Mouse (Mus musculus) lung, embryonic 15.5 days (tissue): Measurements from ENCODE around the gene Wtap. TPM values are rescaled to one million over a fixed set of nuclear protein-coding genes. Genes with fewer than 3 reads are reported as not detected.
"Not testable (repeated sequence)": the region's sequence is repeated elsewhere in the genome, so short reads cannot be mapped to it uniquely, and the experiment has no call there.

Experiments used
- ATAC-seq: fragments of 200-750 bp; cut with Nextera tagmentation; 2 replicates; pipeline ENCODE4 v1.8.0; 2017; ENCODE audit warnings: moderate number of reproducible peaks, borderline replicate concordance; ENCODE audit not compliant: low FRiP score, low TSS enrichment; ENCODE audit errors: extremely low read depth
- H3K27ac ChIP-seq: fragments of 300-500 bp; sonication (generic); 2 replicates; pipeline ENCODE4 v1.5.1; 2015; ENCODE audit warnings: moderate library complexity, mild to moderate bottlenecking, inconsistent platforms
- H3K27me3 ChIP-seq: fragments of 300-500 bp; sonication (generic); 2 replicates; pipeline ENCODE4 v1.6.1; 2015; ENCODE audit warnings: inconsistent platforms
- H3K36me3 ChIP-seq: fragments of 300-500 bp; sonication (generic); 2 replicates; pipeline ENCODE4 v1.6.1; 2015; ENCODE audit warnings: inconsistent platforms
- H3K4me1 ChIP-seq: fragments of 300-500 bp; sonication (generic); 2 replicates; pipeline ENCODE4 v1.6.1; 2015; ENCODE audit warnings: inconsistent platforms
- H3K4me2 ChIP-seq: fragments of 300-500 bp; sonication (generic); 2 replicates; pipeline ENCODE4 v1.6.1; 2015; ENCODE audit warnings: inconsistent platforms, mild to moderate bottlenecking, moderate library complexity
- H3K4me3 ChIP-seq: fragments of 300-500 bp; sonication (generic); 2 replicates; pipeline ENCODE4 v1.5.1; 2015; ENCODE audit warnings: mild to moderate bottlenecking, inconsistent platforms
- H3K9ac ChIP-seq: fragments of 300-500 bp; sonication (generic); 2 replicates; pipeline ENCODE4 v1.6.1; 2015; ENCODE audit warnings: inconsistent platforms
- H3K9me3 ChIP-seq: fragments of 300-500 bp; sonication (generic); 2 replicates; pipeline ENCODE4 v1.6.1; 2016; ENCODE audit warnings: inconsistent platforms
- WGBS: fragments of 180-500 bp; shearing (Covaris S2); methylation state at CpG from one replicate; pipeline ENCODE4 v1.1.7; 2015; 5-methylcytosine and 5-hydroxymethylcytosine counted together
- polyA plus RNA-seq: library from polyadenylated mRNA; unstranded; fragments of >200 nt; fragmentation: Nextera tagmentation; extraction: Ambion mirVana; gene quantifications from 2 replicates; pipeline ENCODE4 v1.2.1, GENCODE M21; 2015

The Wtap gene
- polyA plus RNA-seq, 1 experiment from 2014 or later: 115 TPM

- peak; percentile 97 for ATAC-seq
- WGBS: 0% methylated on average over 41 of the region's 42 CpGs
- Histone ChIP-seq H3K4me3 (peak within 1 kb of the TSS; percentile 79), H3K9ac (peak within 1 kb of the TSS; percentile 57), H3K4me2 (peak within 1 kb of the TSS; percentile 71), H3K27me3 (no peaks in the 10 kb centered on the region), H3K4me1 (peaks cover 9% of the 10 kb centered on the region; the same call in 1 of the 2 replicates), H3K9me3 (no peaks in the 10 kb centered on the region), H3K27ac (peak within 1 kb of the TSS; percentile 87), H3K36me3 (no peaks in the 10 kb centered on the region)
Observed at GRCm38 (mm10) chr17:12960331-12960873, 33.6 kb downstream of the Wtap start, which contains the start of gene Acat2. Acat2 (minus strand) TSS chr17:12960747.

- not testable (repeated sequence) for H3K4me3 ChIP-seq, H3K9me3 ChIP-seq, ATAC-seq, H3K27ac ChIP-seq, H3K27me3 ChIP-seq, H3K9ac ChIP-seq, H3K4me1 ChIP-seq, H3K36me3 ChIP-seq
- WGBS: 18% methylated on average over 2 of the region's 2 CpGs
- H3K4me2 ChIP-seq: peak overlapping the region; percentile 31; the same call in 1 of the 2 replicates
Observed at GRCm38 (mm10) chr17:12959377-12959776, 34.6 kb downstream of the Wtap start.

GRCm38 (mm10) chr17:12956664-12957063, 37.3 kb downstream of the Wtap start:
- H3K4me2 ChIP-seq: no peak overlapping the region
- no peak for ATAC-seq

DNA sequence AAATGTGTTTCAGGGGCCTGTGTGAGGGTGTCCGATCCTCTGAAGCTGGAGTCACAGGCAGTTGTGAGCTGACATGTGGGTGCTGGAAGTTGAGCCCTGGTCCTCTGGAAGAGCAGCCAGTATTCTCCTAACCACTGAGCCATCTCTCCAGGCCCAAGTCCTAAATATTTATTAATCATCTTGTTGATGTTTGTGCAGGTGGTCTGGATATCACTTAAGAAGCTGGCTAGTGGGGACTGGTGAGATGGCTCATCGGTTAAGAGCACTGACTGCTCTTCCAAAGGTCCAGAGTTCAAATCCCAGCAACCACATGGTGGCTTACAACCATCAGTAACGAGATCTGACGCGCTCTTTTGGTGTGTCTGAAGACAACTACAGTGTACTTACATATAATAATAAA, 44.3 kb downstream of the Wtap start:
- Histone ChIP-seq H3K9ac (no peak overlapping the region), H3K36me3 (peaks cover 50% of the 10 kb centered on the region), H3K4me2 (no peak overlapping the region), H3K4me1 (no peaks in the 10 kb centered on the region), H3K9me3 (no peaks in the 10 kb centered on the region), H3K4me3 (no peak overlapping the region), H3K27ac (no peak overlapping the region), H3K27me3 (no peaks in the 10 kb centered on the region)
- 90% methylated on average over 5 of the region's 5 CpGs for WGBS
- no peak for ATAC-seq

More at GRCm38 (mm10) chr17:12956664-12957063, 37.3 kb downstream of the Wtap start:
- WGBS: 87% methylated on average over 8 of the region's 8 CpGs
- H3K27me3 ChIP-seq: no peaks in the 10 kb centered on the region
- no peak overlapping the region for H3K9ac ChIP-seq
- H3K9me3 ChIP-seq: no peaks in the 10 kb centered on the region
- peaks cover 8% of the 10 kb centered on the region for H3K36me3 ChIP-seq
- no peak overlapping the region for H3K4me3 ChIP-seq
- peaks cover 9% of the 10 kb centered on the region; the same call in 1 of the 2 replicates for H3K4me1 ChIP-seq
- no peak overlapping the region for H3K27ac ChIP-seq

DNA sequence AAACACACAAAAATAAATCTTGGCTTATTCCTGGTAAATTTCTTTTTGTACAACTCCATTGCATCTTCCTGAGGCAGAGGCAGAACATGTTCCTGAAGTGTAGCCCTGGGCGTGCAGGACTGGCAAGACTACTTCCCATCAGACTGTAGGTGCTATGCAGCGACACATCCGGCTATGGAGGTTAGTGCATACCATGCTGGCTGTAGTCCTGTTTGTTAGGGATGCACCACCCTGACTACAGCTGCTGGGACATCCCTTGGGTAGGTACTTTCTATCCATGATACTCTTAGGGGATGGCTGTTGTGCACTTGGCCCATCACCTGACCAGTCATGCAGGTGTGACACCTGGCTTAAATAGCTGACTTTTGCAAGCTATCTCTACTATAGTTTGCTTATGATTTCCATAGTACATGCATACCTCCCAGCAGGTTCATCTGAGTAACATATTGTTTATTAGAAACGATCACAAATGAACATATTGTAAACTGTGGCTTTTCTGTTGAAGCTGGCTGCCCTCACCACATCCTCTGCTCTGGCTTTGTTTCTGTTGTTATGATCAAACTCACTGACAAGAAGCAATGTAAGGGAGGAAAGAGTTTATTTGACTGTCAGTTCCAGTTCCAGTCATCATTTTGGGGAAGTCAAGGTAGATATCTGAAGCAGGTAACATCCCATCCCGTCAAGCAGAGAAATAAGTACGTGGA, 51.4 kb downstream of the Wtap start:
- H3K36me3 ChIP-seq: peaks cover 27% of the 10 kb centered on the region

DNA sequence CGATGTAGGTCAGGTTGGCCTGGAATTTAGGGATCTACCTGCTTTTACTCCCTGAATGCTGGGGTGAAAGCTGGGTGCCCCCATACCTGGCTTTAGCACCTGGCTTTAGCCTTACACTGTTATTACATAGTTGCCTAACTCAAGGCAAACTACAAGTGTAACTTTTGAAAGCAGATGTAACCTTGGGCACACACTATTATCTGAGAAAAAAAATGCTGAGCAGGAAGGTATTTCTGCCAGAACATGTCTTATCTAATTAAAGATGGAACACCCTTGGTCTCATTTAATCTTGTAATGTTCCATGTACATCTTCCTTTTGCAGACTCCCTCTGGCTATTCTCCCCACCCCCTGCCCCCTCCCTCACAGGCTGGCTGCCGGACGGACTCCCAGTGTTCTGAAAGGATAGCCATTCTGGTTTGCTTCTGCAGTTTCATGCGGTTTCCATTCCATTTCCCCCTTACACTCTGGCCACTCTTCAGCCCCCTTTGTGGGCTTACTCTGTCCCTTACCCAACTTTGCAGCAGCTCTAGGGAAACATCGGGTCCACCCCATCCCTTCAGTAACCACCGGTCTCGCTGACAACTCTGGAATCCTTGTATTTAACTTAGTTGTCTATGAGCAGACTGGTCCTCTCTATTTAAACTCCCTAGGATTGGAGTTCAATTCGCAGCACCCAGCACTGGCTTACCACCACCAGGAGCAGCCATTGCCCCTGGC, 52.3 kb downstream of the Wtap start:
- H3K9me3 ChIP-seq: no peaks in the 10 kb centered on the region
- no peaks in the 10 kb centered on the region for H3K27me3 ChIP-seq
- no peak overlapping the region for H3K9ac ChIP-seq
- WGBS: 76% methylated on average over 8 of the region's 8 CpGs
- peaks cover 24% of the 10 kb centered on the region for H3K36me3 ChIP-seq
- H3K4me2 ChIP-seq: no peak overlapping the region
- no peak overlapping the region for H3K4me3 ChIP-seq
- peaks cover 6% of the 10 kb centered on the region for H3K4me1 ChIP-seq
- no peak overlapping the region for H3K27ac ChIP-seq
- no peak for ATAC-seq

More for the DNA sequence above, 51.4 kb downstream of the Wtap start:
- WGBS: 86% methylated on average over 6 of the region's 6 CpGs
- Histone ChIP-seq H3K9ac (no peak overlapping the region), H3K9me3 (no peaks in the 10 kb centered on the region), H3K27me3 (no peaks in the 10 kb centered on the region), H3K4me3 (no peak overlapping the region), H3K27ac (no peak overlapping the region), H3K4me1 (peaks cover 6% of the 10 kb centered on the region), H3K4me2 (no peak overlapping the region)
- ATAC-seq: no peak

GRCm38 (mm10) chr17:12940151-12940805, 53.7 kb downstream of the Wtap start, which contains the start of gene Acat3:
Acat3 (minus strand) TSS chr17:12940600.
- Histone ChIP-seq H3K4me2 (peak within 1 kb of the TSS; percentile 62), H3K27ac (no peak within 1 kb of the TSS), H3K9me3 (no peaks in the 10 kb centered on the region), H3K27me3 (no peaks in the 10 kb centered on the region), H3K4me3 (peak within 1 kb of the TSS; percentile 33), H3K36me3 (peaks cover 15% of the 10 kb centered on the region; the same call in 1 of the 2 replicates), H3K9ac (no peak within 1 kb of the TSS), H3K4me1 (peaks cover 6% of the 10 kb centered on the region)
- ATAC-seq: peak; percentile 78; the same call in 1 of the 2 replicates
- 11% methylated on average over 27 of the region's 27 CpGs for WGBS

DNA sequence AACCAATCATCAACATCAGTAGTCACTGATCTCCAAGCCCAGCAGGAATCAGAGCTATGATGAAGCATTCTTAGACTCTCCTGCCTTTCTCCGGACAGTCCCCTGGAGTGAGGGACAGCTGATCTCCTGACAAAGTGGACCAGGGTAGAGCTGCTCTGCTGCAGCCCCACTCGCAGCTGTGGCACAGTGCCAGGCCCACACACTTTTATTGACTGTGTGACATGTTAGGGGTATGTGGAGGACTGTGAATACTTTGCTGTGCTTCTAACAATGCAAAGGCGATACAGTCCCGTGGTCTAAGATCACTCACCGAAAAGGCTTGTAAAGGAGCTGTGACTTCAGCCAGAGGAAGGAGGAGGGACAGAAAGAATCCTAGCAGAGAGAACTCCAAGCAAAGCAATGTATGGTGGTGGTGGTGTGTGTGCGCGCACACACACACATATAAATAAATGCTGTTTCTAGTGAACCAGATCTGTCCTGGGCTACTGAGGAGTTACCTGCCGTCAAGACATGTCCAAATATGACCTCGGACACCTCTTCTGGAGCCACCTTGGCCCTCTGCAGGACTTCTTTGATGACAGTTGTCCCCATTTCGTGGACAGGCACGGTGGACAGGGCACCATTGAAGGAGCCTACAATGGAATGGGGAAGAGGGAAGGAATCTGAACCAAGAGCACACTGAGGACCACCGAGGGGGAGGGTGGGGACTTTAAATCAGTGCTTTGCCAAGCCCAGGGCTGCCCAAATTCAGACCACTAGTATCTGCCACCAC, 54.4 kb downstream of the Wtap start:
- not testable (repeated sequence) for H3K27ac ChIP-seq, H3K4me1 ChIP-seq, H3K9me3 ChIP-seq, H3K27me3 ChIP-seq, H3K9ac ChIP-seq, H3K36me3 ChIP-seq
- 36% methylated on average over 2 of the region's 12 CpGs for WGBS
- peak; percentile 32; the same call in 1 of the 2 replicates for ATAC-seq
- Histone ChIP-seq H3K4me3 (peak overlapping the region; percentile 33), H3K4me2 (peak overlapping the region; percentile 62)

DNA sequence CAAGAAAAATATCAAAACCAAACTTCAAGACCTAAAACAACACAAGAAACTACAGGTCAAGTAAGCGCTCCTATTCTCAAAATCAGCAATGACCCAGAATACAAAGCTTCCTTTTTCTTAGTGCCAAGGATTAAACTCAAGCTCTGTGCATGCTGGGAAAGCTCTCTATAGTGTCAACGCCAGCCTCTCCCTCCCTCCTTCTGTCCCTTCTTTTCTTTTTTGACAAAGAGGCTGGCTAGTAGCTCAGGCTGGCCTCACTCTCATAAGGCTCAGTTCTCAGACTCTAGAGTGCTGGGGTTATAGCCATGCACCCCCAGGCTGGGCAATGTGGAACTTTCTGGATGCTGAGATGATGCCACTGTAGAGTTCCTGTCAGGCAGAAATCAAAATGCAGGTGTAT, 55.9 kb downstream of the Wtap start:
- Histone ChIP-seq H3K27ac (no peak overlapping the region), H3K4me2 (no peak overlapping the region), H3K4me1 (peaks cover 6% of the 10 kb centered on the region), H3K36me3 (0 out of 2 replicates have a peak, but pooled peaks cover 3% of the 10 kb centered on the region), H3K9ac (no peak overlapping the region), H3K4me3 (no peak overlapping the region), H3K9me3 (no peaks in the 10 kb centered on the region), H3K27me3 (no peaks in the 10 kb centered on the region)
- 57% methylated on average over 2 of the region's 2 CpGs for WGBS
- ATAC-seq: no peak

- ATAC-seq: no peak
Observed at GRCm38 (mm10) chr17:12937412-12937970, 56.5 kb downstream of the Wtap start.

GRCm38 (mm10) chr17:12935719-12936118, 58.2 kb downstream of the Wtap start:
- 54% methylated on average over 4 of the region's 4 CpGs for WGBS
- no peaks in the 10 kb centered on the region for H3K9me3 ChIP-seq
- H3K4me3 ChIP-seq: no peak overlapping the region
- no peaks in the 10 kb centered on the region for H3K36me3 ChIP-seq
- H3K9ac ChIP-seq: no peak overlapping the region
- ATAC-seq: no peak
- H3K4me1 ChIP-seq: peaks cover 6% of the 10 kb centered on the region
- no peaks in the 10 kb centered on the region for H3K27me3 ChIP-seq
- H3K27ac ChIP-seq: no peak overlapping the region
- H3K4me2 ChIP-seq: no peak overlapping the region

More at GRCm38 (mm10) chr17:12937412-12937970, 56.5 kb downstream of the Wtap start:
- Histone ChIP-seq H3K9me3 (no peaks in the 10 kb centered on the region), H3K27ac (no peak overlapping the region), H3K27me3 (no peaks in the 10 kb centered on the region), H3K36me3 (no peaks in the 10 kb centered on the region), H3K4me1 (peaks cover 6% of the 10 kb centered on the region), H3K9ac (no peak overlapping the region), H3K4me2 (no peak overlapping the region), H3K4me3 (no peak overlapping the region)
- 66% methylated on average over 2 of the region's 2 CpGs for WGBS
